8 mouse cellular contexts compared by ENCODE assay signal in the genomic region with DNA sequence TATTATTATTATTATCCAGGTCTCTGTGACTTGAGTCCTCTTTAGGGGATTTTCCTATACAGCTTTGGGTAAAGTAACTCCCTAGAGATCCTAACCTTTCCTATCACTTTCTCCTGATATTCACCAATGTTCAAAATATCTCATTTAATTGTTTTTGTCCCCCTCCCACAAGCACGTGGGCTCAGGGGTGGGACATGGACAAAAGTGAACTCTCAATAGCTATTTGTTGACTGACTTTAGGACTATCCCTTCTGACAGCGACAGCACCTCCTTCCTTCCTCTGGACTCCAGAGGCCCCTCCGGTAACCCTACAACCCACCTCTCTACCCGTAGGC. TPM values are rescaled to one million over a fixed set of nuclear protein-coding genes. Genes with fewer than 3 reads are reported as not detected.
A peak's percentile ranks its signal among the peaks of the same experiment; 100 is the strongest.
DNase-seq lines count a peak whose midpoint lies in the region; ATAC-seq and TF ChIP-seq lines count a peak whose summit lies in the region.

No protein-coding gene starts in this region.

- H3K4me1 ChIP-seq in heart, postnatal 0 days (ENCODE audit: control insufficient read depth, insufficient read depth): no peaks in the 10 kb centered on the region
- no peaks in the 10 kb centered on the region; the same call in 1 of the 2 replicates for H3K4me1 ChIP-seq in bone marrow, adult 2 months (ENCODE audit: control insufficient read depth, insufficient read depth, low read length)
- H3K4me1 ChIP-seq in hindbrain, embryonic 13.5 days (replicated peaks): peaks cover 11% of the 10 kb centered on the region
- peaks cover 7% of the 10 kb centered on the region for H3K4me1 ChIP-seq in midbrain, embryonic 13.5 days (replicated peaks)

- peak overlapping the region; percentile 79 for H3K4me3 ChIP-seq in heart, postnatal 0 days (ENCODE audit: low read depth, low read length)
- peak overlapping the region; percentile 94 for H3K4me3 ChIP-seq in bone marrow, adult 2 months (replicated peaks; ENCODE audit: control insufficient read depth, low read depth, low read length)
- H3K4me3 ChIP-seq in hindbrain, embryonic 13.5 days: peak overlapping the region; percentile 48
- peak overlapping the region; percentile 59 for H3K4me3 ChIP-seq in midbrain, embryonic 13.5 days (replicated peaks)

- TF ChIP-seq CTCF in heart, postnatal 0 days (IDR thresholded peaks at IDR 0.05; ENCODE audit: low read depth): no peak
- TF ChIP-seq CTCF in bone marrow, adult 2 months (IDR thresholded peaks at IDR 0.05; ENCODE audit: control insufficient read depth, insufficient read depth, low read length): no peak

- 12% methylated on average over 4 of the region's 4 CpGs for WGBS in heart, postnatal 0 days
- 8% methylated on average over 4 of the region's 4 CpGs for WGBS in bone marrow, adult 2 months
- 19% methylated on average over 4 of the region's 4 CpGs for WGBS in hindbrain, embryonic 13.5 days
- WGBS in midbrain, embryonic 13.5 days: 19% methylated on average over 4 of the region's 4 CpGs

- TF ChIP-seq EP300 in heart, postnatal 0 days (IDR thresholded peaks at IDR 0.05; ENCODE audit: low read depth): no peak

- no peak for DNase-seq in heart, postnatal 0 days (ENCODE audit: low spot score)
- no peak for DNase-seq in heart, adult 11 months
- no peak for DNase-seq in urinary bladder, postnatal 36 days (ENCODE audit: low spot score in 2 of 2)
- DNase-seq in frontal cortex, adult 2 months (ENCODE audit: extremely low spot score in 1 of 2, low spot score in 1 of 2): no peak
- no peak for DNase-seq in cerebellum, postnatal 4 days (ENCODE audit: low spot score in 2 of 2)

- H3K36me3 ChIP-seq in heart, postnatal 0 days (replicated peaks; ENCODE audit: control insufficient read depth, insufficient read depth, low read length): 0 out of 2 replicates have a peak, but pooled peaks cover 7% of the 10 kb centered on the region
- H3K36me3 ChIP-seq in hindbrain, embryonic 13.5 days: peaks cover 9% of the 10 kb centered on the region
- H3K36me3 ChIP-seq in midbrain, embryonic 13.5 days: peaks cover 4% of the 10 kb centered on the region; the same call in 1 of the 2 replicates

- 0 out of 2 replicates have a peak overlapping the region, but pooled peaks have one; percentile 76 for H3K27ac ChIP-seq in heart, postnatal 0 days (ENCODE audit: low read depth)
- H3K27ac ChIP-seq in bone marrow, adult 2 months (ENCODE audit: control insufficient read depth, insufficient read depth, low read depth, low read length, poor library complexity): peak overlapping the region; percentile 86; the same call in 1 of the 2 replicates
- H3K27ac ChIP-seq in hindbrain, embryonic 13.5 days: no peak overlapping the region
- H3K27ac ChIP-seq in midbrain, embryonic 13.5 days: no peak overlapping the region

- TF ChIP-seq POLR2A in bone marrow, adult 2 months (IDR thresholded peaks at IDR 0.05; ENCODE audit: borderline replicate concordance, control insufficient read depth, low read depth, low read length): no peak

- peak overlapping the region; percentile 68 for H3K9ac ChIP-seq in heart, postnatal 0 days (replicated peaks; ENCODE audit: low read depth, low read length)
- H3K9ac ChIP-seq in hindbrain, embryonic 13.5 days: peak overlapping the region; percentile 64
- H3K9ac ChIP-seq in midbrain, embryonic 13.5 days (replicated peaks): peak overlapping the region; percentile 63

- H3K27me3 ChIP-seq in heart, postnatal 0 days (ENCODE audit: control insufficient read depth, insufficient read depth, low read length): no peaks in the 10 kb centered on the region
- H3K27me3 ChIP-seq in hindbrain, embryonic 13.5 days: no peaks in the 10 kb centered on the region
- no peaks in the 10 kb centered on the region for H3K27me3 ChIP-seq in midbrain, embryonic 13.5 days

- no peaks in the 10 kb centered on the region for H3K9me3 ChIP-seq in heart, postnatal 0 days (replicated peaks; ENCODE audit: control insufficient read depth, low read length)
- H3K9me3 ChIP-seq in hindbrain, embryonic 13.5 days: no peaks in the 10 kb centered on the region
- no peaks in the 10 kb centered on the region for H3K9me3 ChIP-seq in midbrain, embryonic 13.5 days

- H3K4me2 ChIP-seq in heart, postnatal 0 days (ENCODE audit: low read depth, low read length): peak overlapping the region; percentile 68
- H3K4me2 ChIP-seq in hindbrain, embryonic 13.5 days: peak overlapping the region; percentile 56
- H3K4me2 ChIP-seq in midbrain, embryonic 13.5 days (replicated peaks): peak overlapping the region; percentile 54

- ATAC-seq in heart, postnatal 0 days (ENCODE audit: insufficient read depth, low read depth): no peak
- ATAC-seq in hindbrain, embryonic 13.5 days (ENCODE audit: low FRiP score): no peak; the same call in 1 of the 2 replicates
- no peak; the same call in 1 of the 2 replicates for ATAC-seq in midbrain, embryonic 13.5 days

RNA-seq across cellular contexts. Expression of gene Tbc1d25, which starts 0.8 kb away (rescaled TPM):
- 7.0 and 12.2 TPM in 2 replicates for total RNA-seq in heart, postnatal 0 days (2014; rRNA removed; ENCODE audit: low replicate concordance)
- 6.4 and 6.5 TPM in 2 replicates for polyA plus RNA-seq in heart, postnatal 0 days (2015; fragmentation: Nextera tagmentation; extraction: Ambion mirVana)
- polyA plus RNA-seq in bone marrow, adult 2 months (2011; ENCODE audit: insufficient read depth, insufficient read length, low replicate concordance, missing spikeins): 3.6 and 6.6 TPM in 2 replicates
- 19.8 and 21.0 TPM in 2 replicates for polyA plus RNA-seq in hindbrain, embryonic 13.5 days (2015; fragmentation: Nextera tagmentation; extraction: Ambion mirVana)
- polyA plus RNA-seq in midbrain, embryonic 13.5 days (2015; fragmentation: Nextera tagmentation; extraction: Ambion mirVana): 17.5 and 19.0 TPM in 2 replicates
- 16.7 TPM in 2 replicates for polyA plus RNA-seq in frontal cortex, adult 2 months (2012; rRNA removed)

RNA-seq across cellular contexts. Expression of gene Ebp, which starts 18.2 kb away (rescaled TPM):
- 23.0 and 26.2 TPM in 2 replicates for total RNA-seq in heart, postnatal 0 days (2014; rRNA removed; ENCODE audit: low replicate concordance)
- 20.6 and 26.3 TPM in 2 replicates for polyA plus RNA-seq in heart, postnatal 0 days (2015; fragmentation: Nextera tagmentation; extraction: Ambion mirVana)
- polyA plus RNA-seq in bone marrow, adult 2 months (2011; ENCODE audit: insufficient read depth, insufficient read length, low replicate concordance, missing spikeins): 39.7 and 62.2 TPM in 2 replicates
- polyA plus RNA-seq in hindbrain, embryonic 13.5 days (2015; fragmentation: Nextera tagmentation; extraction: Ambion mirVana): 26.4 and 29.5 TPM in 2 replicates
- polyA plus RNA-seq in midbrain, embryonic 13.5 days (2015; fragmentation: Nextera tagmentation; extraction: Ambion mirVana): 29.3 and 36.7 TPM in 2 replicates
- polyA plus RNA-seq in frontal cortex, adult 2 months (2012; rRNA removed): 20.0 and 22.7 TPM in 2 replicates

RNA-seq across cellular contexts. Expression of gene Rbm3, which starts 29.5 kb away (rescaled TPM):
- 408 and 439 TPM in 2 replicates for total RNA-seq in heart, postnatal 0 days (2014; rRNA removed; ENCODE audit: low replicate concordance)
- 524 and 551 TPM in 2 replicates for polyA plus RNA-seq in heart, postnatal 0 days (2015; fragmentation: Nextera tagmentation; extraction: Ambion mirVana)
- 301 and 341 TPM in 2 replicates for polyA plus RNA-seq in bone marrow, adult 2 months (2011; ENCODE audit: insufficient read depth, insufficient read length, low replicate concordance, missing spikeins)
- polyA plus RNA-seq in hindbrain, embryonic 13.5 days (2015; fragmentation: Nextera tagmentation; extraction: Ambion mirVana): 336 and 358 TPM in 2 replicates
- 358 and 422 TPM in 2 replicates for polyA plus RNA-seq in midbrain, embryonic 13.5 days (2015; fragmentation: Nextera tagmentation; extraction: Ambion mirVana)
- 216 and 235 TPM in 2 replicates for polyA plus RNA-seq in frontal cortex, adult 2 months (2012; rRNA removed)

RNA-seq across cellular contexts. Expression of gene Porcn, which starts 31.2 kb away (rescaled TPM):
- 1.6 and 5.6 TPM in 2 replicates for total RNA-seq in heart, postnatal 0 days (2014; rRNA removed; ENCODE audit: low replicate concordance)
- polyA plus RNA-seq in heart, postnatal 0 days (2015; fragmentation: Nextera tagmentation; extraction: Ambion mirVana): 2.5 and 2.9 TPM in 2 replicates
- polyA plus RNA-seq in bone marrow, adult 2 months (2011; ENCODE audit: insufficient read depth, insufficient read length, low replicate concordance, missing spikeins): 2.0 and 5.0 TPM in 2 replicates
- polyA plus RNA-seq in hindbrain, embryonic 13.5 days (2015; fragmentation: Nextera tagmentation; extraction: Ambion mirVana): 43.4 and 50.0 TPM in 2 replicates
- polyA plus RNA-seq in midbrain, embryonic 13.5 days (2015; fragmentation: Nextera tagmentation; extraction: Ambion mirVana): 40.5 and 41.9 TPM in 2 replicates
- 112 and 115 TPM in 2 replicates for polyA plus RNA-seq in frontal cortex, adult 2 months (2012; rRNA removed)

RNA-seq across cellular contexts. Expression of gene Wdr13, which starts 42.4 kb away (rescaled TPM):
- 130 and 155 TPM in 2 replicates for total RNA-seq in heart, postnatal 0 days (2014; rRNA removed; ENCODE audit: low replicate concordance)
- 24.4 and 26.4 TPM in 2 replicates for polyA plus RNA-seq in heart, postnatal 0 days (2015; fragmentation: Nextera tagmentation; extraction: Ambion mirVana)
- polyA plus RNA-seq in bone marrow, adult 2 months (2011; ENCODE audit: insufficient read depth, insufficient read length, low replicate concordance, missing spikeins): 23.3 and 35.6 TPM in 2 replicates
- polyA plus RNA-seq in hindbrain, embryonic 13.5 days (2015; fragmentation: Nextera tagmentation; extraction: Ambion mirVana): 58.5 and 60.9 TPM in 2 replicates
- 56.8 and 58.0 TPM in 2 replicates for polyA plus RNA-seq in midbrain, embryonic 13.5 days (2015; fragmentation: Nextera tagmentation; extraction: Ambion mirVana)
- 221 and 236 TPM in 2 replicates for polyA plus RNA-seq in frontal cortex, adult 2 months (2012; rRNA removed)

Comparison
In these comparisons a context has a peak if more than half of its experiments do, and no peak if none do; other contexts are left out.
1. H3K27ac ChIP-seq: peak in heart, postnatal 0 days (single experiment) and bone marrow, adult 2 months (single experiment); none in hindbrain, embryonic 13.5 days (single experiment) and midbrain, embryonic 13.5 days (single experiment).
2. Peak in every context shown above with its lines, with median percentiles within 50 percentile points of each other: H3K4me2 ChIP-seq, H3K4me3 ChIP-seq and H3K9ac ChIP-seq.